Mouse (Mus musculus): Measurements from ENCODE around the gene Hist2h2be. TPM values are rescaled to one million over a fixed set of nuclear protein-coding genes. Genes with fewer than 3 reads are reported as not detected.

Hist2h2be gene
- polyA plus RNA-seq, 1 experiment from 2014 or later, result 3.3 TPM

DNA sequence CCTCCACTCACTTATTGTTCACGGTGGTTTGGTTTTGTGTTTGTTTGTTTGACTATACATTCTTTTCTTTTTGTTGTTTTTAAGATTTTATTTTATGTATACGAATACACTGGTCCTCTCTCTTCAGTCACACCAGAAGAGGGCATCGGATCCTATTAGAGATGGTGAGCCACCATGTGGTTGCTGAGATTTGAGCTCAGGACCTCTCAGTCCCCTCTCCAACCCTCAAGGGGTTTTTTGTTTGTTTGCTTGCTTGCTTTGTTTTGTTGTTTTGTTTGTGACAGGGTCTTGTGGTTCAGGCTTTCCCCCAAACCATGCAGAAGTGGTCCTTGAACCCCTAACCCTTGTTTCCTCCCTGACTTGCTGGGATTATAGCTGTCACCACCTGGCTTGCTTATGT lies 40.7 kb downstream of the Hist2h2be start:
- H3K4me2 ChIP-seq, result peak overlapping the region; percentile 87
- peak overlapping the region; percentile 98 for H3K27ac ChIP-seq (ENCODE audit: low read depth, low read length)
- H3K9me3 ChIP-seq (replicated peaks; ENCODE audit: control insufficient read depth, low read length), result no peaks in the 10 kb centered on the region
- 64% methylated on average over 3 of the region's 3 CpGs for WGBS (ENCODE audit: insufficient replicate concordance)
- H3K4me1 ChIP-seq (ENCODE audit: control insufficient read depth, insufficient read depth, low read length), result peaks cover 5% of the 10 kb centered on the region
- no peaks in the 10 kb centered on the region for H3K27me3 ChIP-seq (ENCODE audit: control insufficient read depth, insufficient read depth, low read length)
- peak overlapping the region; percentile 88; the same call in 1 of the 2 replicates for H3K9ac ChIP-seq (ENCODE audit: low read depth, low read length)
- ATAC-seq (replicated peaks; ENCODE audit: insufficient number of reproducible peaks, low FRiP score, low TSS enrichment), result no peak
- H3K4me3 ChIP-seq (ENCODE audit: low read depth, low read length), result peak overlapping the region; percentile 57; the same call in 1 of the 2 replicates
- no peaks in the 10 kb centered on the region for H3K36me3 ChIP-seq (ENCODE audit: control insufficient read depth, insufficient read depth, low read length)

DNA sequence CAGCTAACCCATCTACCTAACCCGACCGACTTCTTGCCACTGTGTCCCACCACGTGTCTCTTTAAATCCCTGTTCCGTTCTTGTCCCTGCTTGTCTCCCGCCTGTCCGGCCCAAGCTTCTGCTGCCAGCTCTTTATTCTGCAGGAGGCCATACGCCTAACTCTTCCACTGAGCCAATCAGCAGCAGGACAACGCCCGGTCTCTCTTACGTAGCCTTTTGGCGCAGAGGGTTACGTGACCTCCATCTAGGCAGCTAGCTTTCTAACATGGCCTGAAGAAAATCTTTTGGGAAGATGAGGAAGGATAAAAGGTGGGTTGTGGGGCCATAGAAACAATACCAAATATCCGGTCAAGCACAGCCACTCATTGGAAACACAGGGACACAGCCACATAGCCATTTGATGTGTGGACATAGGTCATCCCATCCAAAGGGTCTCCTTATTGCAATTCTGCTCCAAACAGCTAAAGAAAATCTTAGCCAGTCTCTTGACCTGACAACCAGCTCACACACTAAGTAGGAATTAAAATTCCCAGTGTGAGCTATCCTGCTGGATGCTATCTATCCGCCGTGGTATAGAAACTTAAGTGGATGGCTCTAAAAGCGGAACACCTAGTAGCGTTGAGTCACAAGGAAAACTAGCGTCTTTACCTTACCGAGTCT lies 41.4 kb downstream of the Hist2h2be start:
- H3K36me3 ChIP-seq (ENCODE audit: control insufficient read depth, insufficient read depth, low read length), result no peaks in the 10 kb centered on the region
- peak overlapping the region; percentile 57 for H3K4me3 ChIP-seq (ENCODE audit: low read depth, low read length)
- no peaks in the 10 kb centered on the region for H3K27me3 ChIP-seq (ENCODE audit: control insufficient read depth, insufficient read depth, low read length)
- peak overlapping the region; percentile 88 for H3K9ac ChIP-seq (ENCODE audit: low read depth, low read length)
- H3K27ac ChIP-seq (ENCODE audit: low read depth, low read length), result peak overlapping the region; percentile 98
- H3K4me1 ChIP-seq (ENCODE audit: control insufficient read depth, insufficient read depth, low read length), result peaks cover 5% of the 10 kb centered on the region
- peak overlapping the region; percentile 87 for H3K4me2 ChIP-seq
- WGBS (ENCODE audit: insufficient replicate concordance), result under 1% methylated on average over 19 of the region's 19 CpGs
- H3K9me3 ChIP-seq (replicated peaks; ENCODE audit: control insufficient read depth, low read length), result no peaks in the 10 kb centered on the region
- peak; percentile 80 for ATAC-seq (replicated peaks; ENCODE audit: insufficient number of reproducible peaks, low FRiP score, low TSS enrichment)

GRCm38 (mm10) chr3:96262979-96263550 lies 42.1 kb downstream of the Hist2h2be start, which contains the start of gene Hist2h4:
Gene Hist2h4 (minus strand): TSS chr3:96263311.
- no peaks in the 10 kb centered on the region for H3K9me3 ChIP-seq (replicated peaks; ENCODE audit: control insufficient read depth, low read length)
- peak within 1 kb of the TSS; percentile 98 for H3K27ac ChIP-seq (ENCODE audit: low read depth, low read length)
- peak within 1 kb of the TSS; percentile 88 for H3K9ac ChIP-seq (ENCODE audit: low read depth, low read length)
- no peaks in the 10 kb centered on the region for H3K27me3 ChIP-seq (ENCODE audit: control insufficient read depth, insufficient read depth, low read length)
- peak within 1 kb of the TSS; percentile 87 for H3K4me2 ChIP-seq
- no peaks in the 10 kb centered on the region for H3K36me3 ChIP-seq (ENCODE audit: control insufficient read depth, insufficient read depth, low read length)
- H3K4me1 ChIP-seq (ENCODE audit: control insufficient read depth, insufficient read depth, low read length), result peaks cover 5% of the 10 kb centered on the region
- H3K4me3 ChIP-seq (ENCODE audit: low read depth, low read length), result peak within 1 kb of the TSS; percentile 57
- under 1% methylated on average over 39 of the region's 40 CpGs for WGBS (ENCODE audit: insufficient replicate concordance)
- peak; percentile 76 for ATAC-seq (replicated peaks; ENCODE audit: insufficient number of reproducible peaks, low FRiP score, low TSS enrichment)

DNA sequence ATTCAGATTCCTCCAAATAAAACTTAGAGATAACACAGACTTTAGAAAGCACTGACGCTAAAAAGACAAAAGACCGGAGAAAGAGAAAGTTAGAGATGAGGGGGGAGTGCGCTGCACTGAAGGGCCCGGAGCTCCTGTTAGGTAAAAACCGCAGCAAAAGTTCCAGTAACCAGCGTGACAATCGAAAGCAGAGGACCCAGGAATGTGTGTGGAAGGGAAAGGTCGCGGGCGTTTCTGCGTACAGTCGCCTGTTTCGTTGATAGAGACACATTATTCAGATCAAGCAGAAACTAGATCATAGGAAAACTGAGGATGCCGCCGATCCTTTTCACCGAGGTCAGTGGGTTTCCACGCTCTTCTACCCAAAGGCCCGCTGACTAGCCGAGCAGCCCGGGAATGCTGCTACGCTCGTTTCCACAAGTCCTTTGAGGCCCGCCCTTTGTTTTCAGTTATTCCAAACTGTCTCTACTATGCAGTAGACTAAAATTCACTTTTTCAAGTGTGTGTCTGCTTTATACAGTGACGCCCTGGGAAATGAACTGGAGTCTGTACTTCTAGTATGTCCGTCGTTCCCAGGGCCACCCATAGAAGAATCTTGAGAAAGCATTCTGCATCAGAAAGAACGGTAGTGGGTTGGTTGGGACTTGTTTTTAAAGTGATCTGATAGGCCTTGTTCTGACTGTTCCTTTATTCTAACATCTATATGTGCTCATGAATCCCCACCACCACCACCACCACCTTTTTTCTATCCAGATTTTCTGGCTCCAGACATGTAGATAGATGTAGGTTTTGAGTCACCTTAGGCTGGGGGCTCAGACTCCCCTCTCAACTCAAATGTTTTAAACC lies 42.9 kb downstream of the Hist2h2be start:
- no peaks in the 10 kb centered on the region for H3K27me3 ChIP-seq (ENCODE audit: control insufficient read depth, insufficient read depth, low read length)
- peak overlapping the region; percentile 88 for H3K9ac ChIP-seq (ENCODE audit: low read depth, low read length)
- peaks cover 5% of the 10 kb centered on the region for H3K4me1 ChIP-seq (ENCODE audit: control insufficient read depth, insufficient read depth, low read length)
- peak overlapping the region; percentile 57 for H3K4me3 ChIP-seq (ENCODE audit: low read depth, low read length)
- peak overlapping the region; percentile 98 for H3K27ac ChIP-seq (ENCODE audit: low read depth, low read length)
- H3K36me3 ChIP-seq (ENCODE audit: control insufficient read depth, insufficient read depth, low read length), result no peaks in the 10 kb centered on the region
- no peak for ATAC-seq (replicated peaks; ENCODE audit: insufficient number of reproducible peaks, low FRiP score, low TSS enrichment)
- no peaks in the 10 kb centered on the region for H3K9me3 ChIP-seq (replicated peaks; ENCODE audit: control insufficient read depth, low read length)
- peak overlapping the region; percentile 87 for H3K4me2 ChIP-seq
- WGBS (ENCODE audit: insufficient replicate concordance), result 12% methylated on average over 27 of the region's 27 CpGs

- 76% methylated on average over 7 of the region's 7 CpGs for WGBS (ENCODE audit: insufficient replicate concordance)
- Histone ChIP-seq H3K4me2 (peak overlapping the region; percentile 87; the same call in 1 of the 2 replicates), H3K27me3 (ENCODE audit: control insufficient read depth, insufficient read depth, low read length) (no peaks in the 10 kb centered on the region), H3K4me3 (ENCODE audit: low read depth, low read length) (no peak overlapping the region), H3K9ac (ENCODE audit: low read depth, low read length) (peak overlapping the region; percentile 88), H3K9me3 (replicated peaks; ENCODE audit: control insufficient read depth, low read length) (no peaks in the 10 kb centered on the region), H3K4me1 (ENCODE audit: control insufficient read depth, insufficient read depth, low read length) (peaks cover 5% of the 10 kb centered on the region), H3K36me3 (ENCODE audit: control insufficient read depth, insufficient read depth, low read length) (no peaks in the 10 kb centered on the region), H3K27ac (ENCODE audit: low read depth, low read length) (peak overlapping the region; percentile 98; the same call in 1 of the 2 replicates)
- no peak for ATAC-seq (replicated peaks; ENCODE audit: insufficient number of reproducible peaks, low FRiP score, low TSS enrichment)
Observed at GRCm38 (mm10) chr3:96264404-96264949, 43.6 kb downstream of the Hist2h2be start.

DNA sequence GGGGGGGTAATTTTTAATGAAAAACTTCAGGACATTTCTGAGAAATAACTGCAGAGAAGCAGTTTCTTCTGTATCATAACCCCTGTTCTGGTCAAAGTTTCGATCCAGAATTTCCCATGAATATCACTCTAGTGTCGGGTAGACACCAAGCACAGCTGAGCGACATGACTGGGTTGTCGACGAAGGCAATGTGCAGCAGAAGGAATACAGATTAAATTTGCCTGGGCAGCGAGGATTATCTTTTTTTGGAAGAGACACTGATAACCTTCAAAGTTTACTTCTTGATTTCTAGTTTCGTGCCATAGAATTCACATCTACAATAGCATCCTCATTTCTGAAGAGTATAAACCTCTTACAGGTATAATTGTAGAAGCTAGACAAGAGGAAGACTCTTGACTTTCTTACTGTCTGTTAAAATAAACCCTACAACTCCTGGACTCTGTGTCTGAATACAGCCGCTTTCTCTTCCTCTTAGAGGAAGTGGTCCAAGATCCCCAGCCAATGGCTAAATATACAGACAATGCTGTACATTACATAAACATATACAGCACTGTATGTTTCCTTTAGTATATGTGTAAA lies 45.3 kb downstream of the Hist2h2be start:
- no peak for ATAC-seq (replicated peaks; ENCODE audit: insufficient number of reproducible peaks, low FRiP score, low TSS enrichment)
- 60% methylated on average over 8 of the region's 8 CpGs for WGBS (ENCODE audit: insufficient replicate concordance)
- H3K27me3 ChIP-seq (ENCODE audit: control insufficient read depth, insufficient read depth, low read length), result no peaks in the 10 kb centered on the region
- H3K36me3 ChIP-seq (ENCODE audit: control insufficient read depth, insufficient read depth, low read length), result no peaks in the 10 kb centered on the region
- H3K9me3 ChIP-seq (replicated peaks; ENCODE audit: control insufficient read depth, low read length), result no peaks in the 10 kb centered on the region
- H3K9ac ChIP-seq (ENCODE audit: low read depth, low read length), result no peak overlapping the region
- H3K4me2 ChIP-seq, result no peak overlapping the region
- no peak overlapping the region for H3K4me3 ChIP-seq (ENCODE audit: low read depth, low read length)
- peaks cover 5% of the 10 kb centered on the region for H3K4me1 ChIP-seq (ENCODE audit: control insufficient read depth, insufficient read depth, low read length)
- H3K27ac ChIP-seq (ENCODE audit: low read depth, low read length), result no peak overlapping the region

DNA sequence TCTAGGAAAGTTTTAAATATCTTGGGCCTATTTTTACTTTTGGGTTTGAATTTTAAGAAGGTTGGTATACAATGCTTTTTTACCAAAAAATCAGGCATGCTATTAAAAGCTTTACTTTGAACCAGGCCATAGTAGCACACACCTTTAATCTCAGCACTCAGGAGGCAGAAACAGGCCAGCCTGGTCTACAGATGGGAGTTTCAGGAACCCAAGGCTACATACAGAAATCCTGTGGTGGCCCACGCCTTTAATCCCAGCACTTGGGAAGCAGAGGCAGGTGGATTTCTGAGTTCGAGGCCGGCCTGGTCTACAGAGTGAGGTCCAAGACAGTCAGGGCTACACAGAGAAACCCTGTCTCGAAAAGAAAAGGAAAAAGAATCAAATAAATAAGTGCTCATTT lies 46.6 kb downstream of the Hist2h2be start:
- WGBS (ENCODE audit: insufficient replicate concordance), result 80% methylated on average over 4 of the region's 4 CpGs

More for the DNA sequence above, 46.6 kb downstream of the Hist2h2be start:
- H3K9ac ChIP-seq (ENCODE audit: low read depth, low read length), result no peak overlapping the region
- H3K4me2 ChIP-seq, result peak overlapping the region; percentile 61
- no peaks in the 10 kb centered on the region for H3K36me3 ChIP-seq (ENCODE audit: control insufficient read depth, insufficient read depth, low read length)
- H3K27me3 ChIP-seq (ENCODE audit: control insufficient read depth, insufficient read depth, low read length), result no peaks in the 10 kb centered on the region
- no peaks in the 10 kb centered on the region; the same call in 1 of the 2 replicates for H3K4me1 ChIP-seq (ENCODE audit: control insufficient read depth, insufficient read depth, low read length)
- H3K27ac ChIP-seq (ENCODE audit: low read depth, low read length), result peak overlapping the region; percentile 82
- no peaks in the 10 kb centered on the region for H3K9me3 ChIP-seq (replicated peaks; ENCODE audit: control insufficient read depth, low read length)
- no peak overlapping the region for H3K4me3 ChIP-seq (ENCODE audit: low read depth, low read length)
- ATAC-seq (replicated peaks; ENCODE audit: insufficient number of reproducible peaks, low FRiP score, low TSS enrichment), result no peak

Measured in heart, embryonic 11.5 days (tissue).